Mouse (Mus musculus): ENCODE results near the gene Myod1. TPM values are rescaled to one million over a fixed set of nuclear protein-coding genes. Genes with fewer than 3 reads are reported as not detected.

Gene Myod1
- polyA plus RNA-seq, 1 experiment from 2014 or later, result 0.19 TPM

- WGBS, result 73% methylated on average over 2 of the region's 2 CpGs
- Histone ChIP-seq H3K36me3 (ENCODE audit: control insufficient read depth, insufficient read depth, low read length) (no peaks in the 10 kb centered on the region), H3K9me3 (replicated peaks; ENCODE audit: control insufficient read depth, low read length, poor library complexity, severe bottlenecking) (no peaks in the 10 kb centered on the region), H3K27ac (ENCODE audit: low read length) (no peak overlapping the region), H3K4me3 (ENCODE audit: low read depth, low read length) (no peak overlapping the region), H3K27me3 (ENCODE audit: control insufficient read depth, insufficient read depth, low read depth, low read length) (peaks cover 17% of the 10 kb centered on the region), H3K4me2 (ENCODE audit: low read length) (no peak overlapping the region), H3K4me1 (ENCODE audit: control insufficient read depth, insufficient read depth, low read length) (peaks cover 4% of the 10 kb centered on the region; the same call in 1 of the 2 replicates), H3K9ac (ENCODE audit: low read depth, low read length) (no peak overlapping the region)
- no peak for ATAC-seq
Measured at GRCm38 (mm10) chr7:46352748-46353147, 23.5 kb upstream of the Myod1 start.

GRCm38 (mm10) chr7:46353216-46353615 is 23.1 kb upstream of the Myod1 start:
- Histone ChIP-seq H3K9ac (ENCODE audit: low read depth, low read length) (no peak overlapping the region), H3K4me2 (ENCODE audit: low read length) (no peak overlapping the region), H3K36me3 (ENCODE audit: control insufficient read depth, insufficient read depth, low read length) (no peaks in the 10 kb centered on the region), H3K4me1 (ENCODE audit: control insufficient read depth, insufficient read depth, low read length) (peaks cover 4% of the 10 kb centered on the region; the same call in 1 of the 2 replicates), H3K27me3 (ENCODE audit: control insufficient read depth, insufficient read depth, low read depth, low read length) (peaks cover 12% of the 10 kb centered on the region), H3K27ac (ENCODE audit: low read length) (no peak overlapping the region), H3K4me3 (ENCODE audit: low read depth, low read length) (no peak overlapping the region), H3K9me3 (replicated peaks; ENCODE audit: control insufficient read depth, low read length, poor library complexity, severe bottlenecking) (no peaks in the 10 kb centered on the region)
- 51% methylated on average over 8 of the region's 8 CpGs for WGBS
- ATAC-seq, result no peak

- Histone ChIP-seq H3K27ac (ENCODE audit: low read length) (no peak overlapping the region), H3K36me3 (ENCODE audit: control insufficient read depth, insufficient read depth, low read length) (no peaks in the 10 kb centered on the region), H3K27me3 (ENCODE audit: control insufficient read depth, insufficient read depth, low read depth, low read length) (peaks cover 12% of the 10 kb centered on the region), H3K4me1 (ENCODE audit: control insufficient read depth, insufficient read depth, low read length) (peaks cover 2% of the 10 kb centered on the region; the same call in 1 of the 2 replicates), H3K9ac (ENCODE audit: low read depth, low read length) (no peak overlapping the region), H3K4me2 (ENCODE audit: low read length) (no peak overlapping the region), H3K4me3 (ENCODE audit: low read depth, low read length) (no peak overlapping the region), H3K9me3 (replicated peaks; ENCODE audit: control insufficient read depth, low read length, poor library complexity, severe bottlenecking) (no peaks in the 10 kb centered on the region)
- ATAC-seq, result no peak
- WGBS, result 81% methylated on average over 4 of the region's 4 CpGs
Measured at GRCm38 (mm10) chr7:46353875-46354274, 22.4 kb upstream of the Myod1 start.

GRCm38 (mm10) chr7:46361776-46362175 is 14.5 kb upstream of the Myod1 start:
- no peak overlapping the region for H3K27ac ChIP-seq (ENCODE audit: low read length)
- H3K9me3 ChIP-seq (replicated peaks; ENCODE audit: control insufficient read depth, low read length, poor library complexity, severe bottlenecking), result no peaks in the 10 kb centered on the region
- H3K4me3 ChIP-seq (ENCODE audit: low read depth, low read length), result no peak overlapping the region
- H3K36me3 ChIP-seq (ENCODE audit: control insufficient read depth, insufficient read depth, low read length), result no peaks in the 10 kb centered on the region
- no peaks in the 10 kb centered on the region; the same call in 1 of the 2 replicates for H3K27me3 ChIP-seq (ENCODE audit: control insufficient read depth, insufficient read depth, low read depth, low read length)
- ATAC-seq, result no peak
- no peak overlapping the region for H3K9ac ChIP-seq (ENCODE audit: low read depth, low read length)
- H3K4me2 ChIP-seq (ENCODE audit: low read length), result no peak overlapping the region
- no peaks in the 10 kb centered on the region for H3K4me1 ChIP-seq (ENCODE audit: control insufficient read depth, insufficient read depth, low read length)

- no peaks in the 10 kb centered on the region for H3K9me3 ChIP-seq (replicated peaks; ENCODE audit: control insufficient read depth, low read length, poor library complexity, severe bottlenecking)
- H3K4me3 ChIP-seq (ENCODE audit: low read depth, low read length), result no peak overlapping the region
- H3K4me1 ChIP-seq (ENCODE audit: control insufficient read depth, insufficient read depth, low read length), result no peaks in the 10 kb centered on the region
- no peaks in the 10 kb centered on the region for H3K36me3 ChIP-seq (ENCODE audit: control insufficient read depth, insufficient read depth, low read length)
- no peak overlapping the region for H3K27ac ChIP-seq (ENCODE audit: low read length)
- H3K4me2 ChIP-seq (ENCODE audit: low read length), result no peak overlapping the region
- no peak overlapping the region for H3K9ac ChIP-seq (ENCODE audit: low read depth, low read length)
- H3K27me3 ChIP-seq (ENCODE audit: control insufficient read depth, insufficient read depth, low read depth, low read length), result no peaks in the 10 kb centered on the region; the same call in 1 of the 2 replicates
- 48% methylated on average over 5 of the region's 5 CpGs for WGBS
- ATAC-seq, result no peak
Measured at GRCm38 (mm10) chr7:46364154-46364553, 12.1 kb upstream of the Myod1 start.

- Histone ChIP-seq H3K27ac (ENCODE audit: low read length) (no peak overlapping the region), H3K36me3 (ENCODE audit: control insufficient read depth, insufficient read depth, low read length) (no peaks in the 10 kb centered on the region), H3K27me3 (ENCODE audit: control insufficient read depth, insufficient read depth, low read depth, low read length) (no peaks in the 10 kb centered on the region; the same call in 1 of the 2 replicates), H3K4me1 (ENCODE audit: control insufficient read depth, insufficient read depth, low read length) (no peaks in the 10 kb centered on the region), H3K9me3 (replicated peaks; ENCODE audit: control insufficient read depth, low read length, poor library complexity, severe bottlenecking) (no peaks in the 10 kb centered on the region), H3K9ac (ENCODE audit: low read depth, low read length) (no peak overlapping the region), H3K4me3 (ENCODE audit: low read depth, low read length) (no peak overlapping the region), H3K4me2 (ENCODE audit: low read length) (no peak overlapping the region)
- 78% methylated on average over 1 of the region's 1 CpGs for WGBS
- no peak for ATAC-seq
Measured at GRCm38 (mm10) chr7:46365810-46366209, 10.5 kb upstream of the Myod1 start.

GRCm38 (mm10) chr7:46371104-46371503 is 5.2 kb upstream of the Myod1 start:
- Histone ChIP-seq H3K4me1 (ENCODE audit: control insufficient read depth, insufficient read depth, low read length) (no peaks in the 10 kb centered on the region), H3K4me2 (ENCODE audit: low read length) (no peak overlapping the region), H3K27me3 (ENCODE audit: control insufficient read depth, insufficient read depth, low read depth, low read length) (peaks cover 22% of the 10 kb centered on the region), H3K27ac (ENCODE audit: low read length) (no peak overlapping the region), H3K9ac (ENCODE audit: low read depth, low read length) (no peak overlapping the region), H3K9me3 (replicated peaks; ENCODE audit: control insufficient read depth, low read length, poor library complexity, severe bottlenecking) (no peaks in the 10 kb centered on the region), H3K36me3 (ENCODE audit: control insufficient read depth, insufficient read depth, low read length) (no peaks in the 10 kb centered on the region), H3K4me3 (ENCODE audit: low read depth, low read length) (no peak overlapping the region)
- WGBS, result 71% methylated on average over 4 of the region's 4 CpGs
- ATAC-seq, result no peak

GRCm38 (mm10) chr7:46377008-46377346 is 703 bp downstream of the Myod1 start:
- Histone ChIP-seq H3K4me3 (ENCODE audit: low read depth, low read length) (peak overlapping the region; percentile 29), H3K27me3 (ENCODE audit: control insufficient read depth, insufficient read depth, low read depth, low read length) (peaks cover 58% of the 10 kb centered on the region), H3K4me2 (ENCODE audit: low read length) (peak overlapping the region; percentile 53), H3K27ac (ENCODE audit: low read length) (no peak overlapping the region), H3K9me3 (replicated peaks; ENCODE audit: control insufficient read depth, low read length, poor library complexity, severe bottlenecking) (no peaks in the 10 kb centered on the region), H3K4me1 (ENCODE audit: control insufficient read depth, insufficient read depth, low read length) (peaks cover 14% of the 10 kb centered on the region), H3K9ac (ENCODE audit: low read depth, low read length) (peak overlapping the region; percentile 31; the same call in 1 of the 2 replicates), H3K36me3 (ENCODE audit: control insufficient read depth, insufficient read depth, low read length) (no peaks in the 10 kb centered on the region)
- peak; percentile 29; the same call in 1 of the 2 replicates for ATAC-seq
- WGBS, result under 1% methylated on average over 33 of the region's 33 CpGs

GRCm38 (mm10) chr7:46378123-46378522 is 1.8 kb downstream of the Myod1 start:
- ATAC-seq, result no peak
- H3K27me3 ChIP-seq (ENCODE audit: control insufficient read depth, insufficient read depth, low read depth, low read length), result peaks cover 58% of the 10 kb centered on the region
- H3K4me3 ChIP-seq (ENCODE audit: low read depth, low read length), result peak overlapping the region; percentile 2
- H3K9ac ChIP-seq (ENCODE audit: low read depth, low read length), result no peak overlapping the region
- peak overlapping the region; percentile 38 for H3K4me2 ChIP-seq (ENCODE audit: low read length)
- H3K9me3 ChIP-seq (replicated peaks; ENCODE audit: control insufficient read depth, low read length, poor library complexity, severe bottlenecking), result no peaks in the 10 kb centered on the region
- 4% methylated on average over 22 of the region's 22 CpGs for WGBS
- peaks cover 14% of the 10 kb centered on the region for H3K4me1 ChIP-seq (ENCODE audit: control insufficient read depth, insufficient read depth, low read length)
- no peaks in the 10 kb centered on the region for H3K36me3 ChIP-seq (ENCODE audit: control insufficient read depth, insufficient read depth, low read length)
- H3K27ac ChIP-seq (ENCODE audit: low read length), result no peak overlapping the region

Measured in midbrain, embryonic 16.5 days (tissue).